Mouse (Mus musculus): ENCODE measurements at regions not wholly inside any gene's neighbourhood (a gene's known extent, or its start where the extent isn't known, plus 50 kb on each side); places are given as distances from the start of the nearest gene placed in this dataset.
A peak's percentile ranks its signal among the peaks of the same experiment; 100 is the strongest.
"Not testable (repeated sequence)": the region's sequence is repeated elsewhere in the genome, so short reads cannot be mapped to it uniquely, and the experiment has no call there.

DNA sequence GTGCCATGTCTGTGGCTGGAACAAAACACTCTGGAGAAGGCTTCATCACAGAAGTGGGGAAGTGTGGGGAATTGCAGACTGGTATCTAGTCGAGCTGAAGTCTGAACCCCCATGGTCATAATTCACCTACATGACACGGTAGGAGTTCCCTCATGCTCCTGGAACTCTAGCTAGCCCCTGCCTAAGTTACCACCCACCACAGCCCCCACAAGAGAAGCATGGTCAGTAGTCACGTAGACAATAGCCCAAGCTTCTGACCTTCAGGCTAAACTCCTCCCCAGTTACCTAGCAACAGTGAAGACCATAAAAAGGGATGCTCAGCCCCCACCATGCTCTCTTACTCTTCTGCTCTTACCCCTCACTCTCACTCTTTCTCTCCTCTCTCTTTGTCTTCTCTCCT lies 143.8 kb upstream of the Gm17728 start:
- DNase-seq: not testable (repeated sequence)

GRCm38 (mm10) chr17:9279481-9279880 lies 142.4 kb upstream of the Gm17728 start:
- no peak for DNase-seq

DNA sequence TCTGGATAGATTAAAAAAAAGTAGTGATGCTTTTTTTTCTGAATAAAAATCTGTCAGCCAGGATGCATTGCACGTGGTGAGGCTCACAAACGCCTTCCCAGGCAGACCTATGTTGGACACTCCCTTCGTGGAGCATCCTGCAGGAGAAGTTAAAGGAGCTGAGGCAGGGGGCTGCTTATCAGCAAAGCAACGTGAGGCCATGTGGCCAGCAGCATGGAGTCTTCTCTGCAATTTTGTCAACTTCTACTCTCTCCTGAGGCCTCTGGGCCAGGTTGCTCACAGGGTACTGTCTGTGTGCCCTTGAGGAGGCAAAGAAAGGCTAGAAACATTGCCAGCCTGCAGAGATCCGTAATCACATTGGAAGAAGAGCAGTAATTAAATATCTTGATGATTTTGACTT lies 140.0 kb upstream of the Gm17728 start:
- DNase-seq: no peak

DNA sequence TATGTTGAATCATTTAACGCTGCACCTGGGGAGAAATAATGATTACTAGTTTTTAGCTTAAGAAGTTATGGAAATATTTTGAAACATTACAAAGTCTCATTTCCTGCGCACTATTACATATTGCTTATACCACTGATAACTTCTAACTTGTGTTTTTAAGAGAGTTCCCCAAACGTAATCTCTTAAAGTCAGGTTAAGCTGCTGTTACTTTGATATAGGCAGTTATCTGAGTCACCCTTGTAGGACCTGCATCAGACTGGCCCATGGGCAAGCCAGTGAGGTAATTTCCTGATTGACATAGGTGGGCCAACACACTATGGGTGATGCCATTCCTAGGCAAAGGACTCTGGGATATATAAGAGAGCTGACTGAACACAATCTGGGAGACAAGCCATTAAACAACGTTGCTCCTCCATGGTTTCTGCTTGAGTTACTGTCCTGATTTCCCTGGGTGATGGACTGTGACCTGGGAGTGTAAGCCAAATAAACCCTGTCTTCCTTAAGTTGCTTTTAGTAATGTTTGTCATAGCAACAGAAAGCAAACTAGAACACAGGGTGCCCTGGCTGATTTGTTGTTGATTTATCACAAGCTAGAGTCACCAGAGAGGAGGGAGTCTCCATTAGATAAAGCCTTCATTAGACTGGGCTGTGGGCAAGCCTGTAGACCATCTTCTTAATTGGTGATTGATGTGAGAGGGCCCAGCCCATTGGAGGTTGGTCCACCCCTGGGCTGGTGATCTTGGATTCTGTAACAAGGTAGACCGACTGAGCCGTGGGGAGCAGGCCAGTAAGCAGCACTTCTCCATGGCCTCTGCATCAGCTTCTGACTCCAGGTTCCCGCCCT lies 139.3 kb upstream of the Gm17728 start:
- DNase-seq: no peak

DNA sequence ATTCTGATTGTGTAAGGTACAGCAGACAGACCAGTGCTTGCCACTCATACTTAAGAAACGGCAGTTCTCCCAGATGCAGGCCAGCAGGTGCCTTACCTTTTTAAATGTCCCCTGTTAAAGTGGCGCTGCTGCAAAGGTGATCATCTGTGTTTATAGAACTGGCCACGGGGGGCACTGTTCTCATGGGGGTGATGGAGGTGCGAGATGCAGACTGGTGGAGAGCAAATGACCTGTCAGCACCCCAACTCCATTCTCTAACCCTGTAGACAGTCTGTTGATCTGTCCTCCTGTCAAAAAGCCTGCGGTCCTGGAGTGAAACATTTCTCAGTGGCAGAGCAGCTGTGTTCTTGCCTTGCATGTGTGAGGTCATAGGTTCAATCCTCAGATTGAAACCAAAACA lies 135.4 kb upstream of the Gm17728 start:
- peak in 1 of 2 experiments; percentile 9 for DNase-seq

DNA sequence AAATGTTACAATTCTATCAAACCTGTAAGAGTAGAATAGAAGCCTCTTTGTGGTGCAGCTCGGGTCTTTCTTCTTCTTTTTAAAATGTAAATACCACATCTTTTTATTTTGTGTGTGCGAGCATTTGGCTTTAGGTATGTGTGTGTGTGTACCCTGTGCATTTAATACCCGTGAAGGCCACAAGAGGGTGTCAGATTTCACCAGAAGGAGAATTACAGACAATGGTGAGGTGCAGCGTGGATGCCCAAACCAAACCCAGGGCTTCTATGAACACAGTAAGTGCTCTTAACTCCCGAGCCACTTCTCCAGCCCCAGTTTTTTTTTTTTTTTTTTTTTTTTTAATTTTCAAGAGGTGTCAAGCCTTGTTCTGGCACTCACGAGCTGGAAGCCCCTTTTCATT lies 135.0 kb upstream of the Gm17728 start:
- DNase-seq: peak in 1 of 2 experiments; percentile 28

GRCm38 (mm10) chr17:9287682-9288081 lies 134.2 kb upstream of the Gm17728 start:
- DNase-seq: no peak

- DNase-seq: no peak
These were observed 130.3 kb upstream of the Gm17728 start for GRCm38 (mm10) chr17:9291601-9292000.

GRCm38 (mm10) chr17:9292296-9292695 lies 129.6 kb upstream of the Gm17728 start:
- DNase-seq: no peak

DNA sequence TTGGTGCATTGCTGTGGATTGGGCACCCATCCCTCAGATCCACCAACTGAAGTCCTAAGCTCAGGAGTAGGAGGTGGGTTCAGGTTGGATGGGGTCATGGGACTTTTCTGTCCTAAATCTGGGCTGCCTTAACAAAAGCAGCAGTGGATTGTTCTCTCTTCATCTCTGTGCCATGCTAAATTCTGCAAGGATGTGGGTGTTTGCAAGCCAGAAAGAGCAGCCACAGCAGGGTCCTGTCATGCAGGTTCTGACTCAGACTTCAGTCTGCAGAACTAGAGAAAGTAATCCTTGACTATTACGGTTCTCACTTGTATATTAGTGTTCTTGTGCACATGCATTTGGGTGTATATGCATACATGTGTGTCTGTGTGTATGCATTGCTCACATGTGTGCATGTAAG lies 125.5 kb upstream of the Gm17728 start:
- no peak for DNase-seq

DNA sequence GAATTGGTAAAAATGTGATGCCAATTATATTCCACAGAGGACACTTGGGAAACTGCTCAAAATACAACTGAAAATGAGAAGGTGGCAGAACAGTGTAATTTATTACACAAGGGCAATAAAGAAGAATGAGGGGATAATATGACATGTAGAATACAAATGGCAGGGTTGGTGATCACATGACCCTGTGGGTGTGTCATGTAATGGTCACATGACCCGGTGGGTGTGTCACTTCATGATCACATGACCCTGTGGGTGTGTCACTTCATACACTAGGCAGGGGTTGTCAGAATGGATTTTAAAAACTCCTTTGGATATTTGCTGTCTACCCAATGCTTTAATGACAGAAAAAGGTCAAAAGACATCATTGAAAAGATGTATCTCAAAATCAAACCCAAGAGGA lies 123.6 kb upstream of the Gm17728 start:
- no peak for DNase-seq

DNA sequence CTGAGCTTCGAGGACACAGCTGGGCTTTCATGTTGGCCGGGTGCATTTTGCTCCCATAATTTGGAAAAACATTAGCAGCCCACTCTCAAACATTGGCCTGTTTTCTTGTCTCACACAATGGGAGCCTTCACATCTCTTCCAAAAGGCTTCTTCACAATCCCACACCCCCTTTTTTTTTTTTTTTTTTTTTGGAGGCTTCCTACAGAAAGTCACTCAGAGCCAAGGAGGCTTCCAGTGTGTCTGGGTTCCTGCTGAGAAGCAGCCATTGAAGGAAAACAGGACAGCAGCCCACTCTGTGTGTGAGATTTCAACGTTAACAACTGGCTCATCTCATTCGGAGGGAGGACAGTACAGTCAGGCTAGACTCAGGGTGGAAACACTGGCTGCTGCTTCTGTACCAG lies 120.8 kb upstream of the Gm17728 start:
- no peak for DNase-seq

- DNase-seq: peak; percentile 7 to 51
These were observed 113.4 kb upstream of the Gm17728 start for GRCm38 (mm10) chr17:9308507-9308906.

DNA sequence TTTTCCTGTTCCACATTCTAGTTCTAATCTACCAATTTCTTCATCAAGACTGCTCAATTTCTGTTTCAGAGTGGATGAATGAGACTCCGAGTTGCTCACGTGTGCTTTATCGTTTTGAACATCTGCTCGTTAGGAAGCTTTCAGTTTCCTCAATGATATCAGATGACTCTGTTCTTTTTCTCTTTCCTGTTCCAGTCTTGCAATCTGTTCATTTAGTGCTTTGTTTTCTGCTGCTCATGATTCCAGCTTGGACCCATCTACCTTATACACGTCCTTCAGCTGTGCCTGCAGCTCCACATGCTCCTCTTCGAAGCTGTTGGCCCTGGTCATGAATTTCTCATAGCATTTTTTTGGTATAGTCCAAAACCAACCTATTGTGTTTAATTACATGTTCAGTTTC lies 99.1 kb upstream of the Gm17728 start:
- no peak for DNase-seq

GRCm38 (mm10) chr17:9328886-9329455 lies 92.9 kb upstream of the Gm17728 start:
- no peak for DNase-seq

GRCm38 (mm10) chr17:9357572-9358159 lies 64.2 kb upstream of the Gm17728 start:
- no peak for DNase-seq
